Mouse (Mus musculus): ENCODE data around the gene Evpl. TPM values are rescaled to one million over a fixed set of nuclear protein-coding genes. Genes with fewer than 3 reads are reported as not detected.

Gene Evpl
- polyA plus RNA-seq, 1 experiment = 3.2 TPM

DNA sequence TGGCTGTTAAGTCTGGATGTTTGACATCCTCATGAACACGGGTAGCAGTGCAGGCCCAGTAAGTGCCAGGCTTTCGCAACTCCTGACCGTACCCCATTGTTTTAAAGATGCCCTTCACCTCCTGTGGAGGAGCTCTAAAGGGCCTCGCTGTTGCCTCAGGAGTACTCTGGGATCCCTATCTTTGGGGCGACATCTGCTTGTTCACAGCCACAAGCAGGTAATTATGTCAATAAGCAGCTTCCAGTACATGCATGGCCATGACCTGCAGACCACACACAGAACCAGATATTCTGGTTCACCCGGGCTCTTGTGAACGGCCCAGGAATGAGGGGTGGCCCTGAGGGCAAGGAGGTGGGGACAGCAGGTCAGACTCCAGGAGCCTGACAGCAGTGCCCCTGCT, 22.4 kb upstream of the Evpl start:
- no peak overlapping the region for H3K4me3 ChIP-seq (ENCODE audit: control insufficient read depth, insufficient read depth, low read length)
- TF ChIP-seq POLR2A (IDR thresholded peaks at IDR 0.05; ENCODE audit: control insufficient read depth, extremely low read depth, insufficient read depth, low read length, poor library complexity) = no peak
- no peak for TF ChIP-seq CTCF (IDR thresholded peaks at IDR 0.05; ENCODE audit: borderline replicate concordance, control insufficient read depth, extremely low read depth, insufficient read depth, low read length, poor library complexity)
- no peak for DNase-seq
- H3K27ac ChIP-seq (ENCODE audit: control insufficient read depth, insufficient read depth, low read length) = no peak overlapping the region; the same call in 1 of the 2 replicates
- 79% methylated on average over 7 of the region's 7 CpGs for WGBS
- peaks cover 28% of the 10 kb centered on the region for H3K4me1 ChIP-seq (replicated peaks; ENCODE audit: control insufficient read depth, insufficient read depth, low read length)
- peaks cover 53% of the 10 kb centered on the region for H3K36me3 ChIP-seq (ENCODE audit: control insufficient read depth, insufficient read depth, low read length)
- H3K27me3 ChIP-seq (ENCODE audit: control insufficient read depth, insufficient read depth, low read length) = no peaks in the 10 kb centered on the region

DNA sequence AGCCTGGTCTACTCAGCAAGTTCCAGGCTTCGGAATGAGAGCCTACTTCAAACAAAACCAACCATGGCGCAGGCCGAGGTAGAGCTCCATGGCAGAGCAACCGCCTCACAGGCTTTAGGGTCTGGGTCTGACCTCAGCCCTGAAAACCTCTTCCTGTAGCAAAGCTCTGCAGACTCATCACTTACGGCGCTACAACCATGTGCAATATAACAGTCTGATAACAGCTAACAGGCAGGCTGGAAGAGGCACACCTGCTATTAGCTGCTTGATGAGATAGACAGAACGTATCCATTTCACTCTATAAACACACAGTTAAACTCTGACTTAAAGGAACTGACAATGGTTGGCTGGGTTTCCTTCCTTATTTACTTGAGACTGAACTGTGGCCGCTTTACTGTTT, 21.6 kb upstream of the Evpl start:
- peak; percentile 48 for DNase-seq
- H3K36me3 ChIP-seq (ENCODE audit: control insufficient read depth, insufficient read depth, low read length) = peaks cover 52% of the 10 kb centered on the region
- peak overlapping the region; percentile 36; the same call in 1 of the 2 replicates for H3K27ac ChIP-seq (ENCODE audit: control insufficient read depth, insufficient read depth, low read length)
- TF ChIP-seq CTCF (IDR thresholded peaks at IDR 0.05; ENCODE audit: borderline replicate concordance, control insufficient read depth, extremely low read depth, insufficient read depth, low read length, poor library complexity) (no peak), POLR2A (IDR thresholded peaks at IDR 0.05; ENCODE audit: control insufficient read depth, extremely low read depth, insufficient read depth, low read length, poor library complexity) (no peak)
- 12% methylated on average over 8 of the region's 8 CpGs for WGBS
- H3K4me3 ChIP-seq (ENCODE audit: control insufficient read depth, insufficient read depth, low read length) = no peak overlapping the region
- H3K27me3 ChIP-seq (ENCODE audit: control insufficient read depth, insufficient read depth, low read length) = no peaks in the 10 kb centered on the region
- peaks cover 35% of the 10 kb centered on the region for H3K4me1 ChIP-seq (replicated peaks; ENCODE audit: control insufficient read depth, insufficient read depth, low read length)

DNA sequence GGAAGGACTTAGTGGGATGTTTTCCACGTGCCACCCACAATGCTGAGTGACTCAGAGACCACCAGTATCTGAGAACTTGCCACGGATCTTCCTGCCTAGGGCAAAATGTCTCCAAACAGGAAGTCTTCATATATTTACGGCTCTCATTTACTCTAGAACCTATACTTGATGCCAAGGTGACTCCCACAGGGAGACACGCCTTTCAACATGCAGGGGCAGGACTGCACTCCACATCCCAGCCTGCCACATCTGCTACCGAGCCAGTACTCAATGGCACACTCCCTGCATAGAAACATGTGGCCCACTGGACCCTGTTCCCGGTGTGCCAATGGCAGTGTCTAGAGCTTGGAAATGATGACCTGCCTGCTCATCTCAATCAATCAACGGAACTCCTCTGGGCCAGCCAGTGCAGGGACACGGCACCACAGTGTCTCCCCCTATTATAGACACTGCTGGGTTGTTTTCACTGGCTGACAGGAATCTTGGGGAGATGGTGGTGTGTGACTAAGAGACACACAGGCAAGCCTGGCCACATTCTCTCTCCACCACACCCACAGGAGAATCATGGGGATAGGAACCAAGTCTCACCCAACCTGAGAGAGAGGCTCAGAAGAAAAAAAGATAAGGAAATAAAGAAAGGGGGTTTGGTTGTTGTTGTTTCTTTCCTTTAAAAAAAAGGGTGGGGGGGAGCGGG, 18.3 kb upstream of the Evpl start:
- TF ChIP-seq POLR2A (IDR thresholded peaks at IDR 0.05; ENCODE audit: control insufficient read depth, extremely low read depth, insufficient read depth, low read length, poor library complexity) = no peak
- TF ChIP-seq CTCF (IDR thresholded peaks at IDR 0.05; ENCODE audit: borderline replicate concordance, control insufficient read depth, extremely low read depth, insufficient read depth, low read length, poor library complexity) = no peak
- Histone ChIP-seq H3K36me3 (ENCODE audit: control insufficient read depth, insufficient read depth, low read length) (peaks cover 41% of the 10 kb centered on the region), H3K4me3 (ENCODE audit: control insufficient read depth, insufficient read depth, low read length) (no peak overlapping the region), H3K27ac (ENCODE audit: control insufficient read depth, insufficient read depth, low read length) (peak overlapping the region; percentile 54; the same call in 1 of the 2 replicates), H3K27me3 (ENCODE audit: control insufficient read depth, insufficient read depth, low read length) (no peaks in the 10 kb centered on the region), H3K4me1 (replicated peaks; ENCODE audit: control insufficient read depth, insufficient read depth, low read length) (peaks cover 48% of the 10 kb centered on the region)
- WGBS = 56% methylated on average over 9 of the region's 9 CpGs
- no peak for DNase-seq

DNA sequence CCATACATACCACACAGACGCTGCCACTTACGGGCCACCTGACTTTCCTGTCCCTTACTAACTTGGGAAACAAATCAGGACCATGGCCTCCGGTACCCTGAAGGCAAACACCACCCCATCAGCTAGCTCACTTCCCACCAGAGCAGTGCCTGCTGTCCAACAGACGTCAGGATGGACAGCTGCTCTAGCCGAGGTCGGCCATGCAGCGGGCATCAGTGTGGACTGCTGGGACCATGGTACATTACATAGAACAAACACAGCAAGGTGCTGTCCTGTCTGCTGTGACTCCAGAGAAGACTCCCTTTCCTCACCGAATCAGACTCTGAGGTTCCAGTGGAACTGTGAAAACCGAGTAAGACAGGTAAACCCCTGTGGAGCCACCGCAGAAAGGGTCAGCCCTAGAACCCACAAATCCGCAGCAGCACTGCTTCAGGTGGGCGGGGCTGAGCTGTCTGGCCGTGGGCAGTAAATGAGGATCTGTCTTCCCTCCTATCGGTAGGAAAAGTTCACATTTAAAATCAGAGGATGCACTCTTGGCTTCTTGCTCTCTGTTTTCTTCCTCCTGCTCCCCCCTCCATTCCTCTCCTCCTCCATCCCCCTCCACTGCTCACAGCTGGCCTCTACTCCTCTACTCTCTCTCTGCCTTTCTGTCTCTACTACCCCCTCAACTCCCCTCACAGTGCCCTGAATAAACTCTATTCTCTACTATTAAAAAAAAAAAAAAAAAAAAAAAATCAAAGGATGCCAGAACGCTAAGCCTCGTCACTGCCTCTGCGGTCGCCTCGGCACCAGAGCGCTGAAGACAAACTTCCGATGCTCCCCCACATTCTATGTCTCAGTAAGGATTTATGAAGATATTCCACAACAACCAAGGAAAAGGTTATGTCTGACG, 17.5 kb upstream of the Evpl start:
- Histone ChIP-seq H3K4me3 (ENCODE audit: control insufficient read depth, insufficient read depth, low read length) (no peak overlapping the region), H3K36me3 (ENCODE audit: control insufficient read depth, insufficient read depth, low read length) (peaks cover 40% of the 10 kb centered on the region), H3K27me3 (ENCODE audit: control insufficient read depth, insufficient read depth, low read length) (no peaks in the 10 kb centered on the region), H3K4me1 (replicated peaks; ENCODE audit: control insufficient read depth, insufficient read depth, low read length) (peaks cover 48% of the 10 kb centered on the region), H3K27ac (ENCODE audit: control insufficient read depth, insufficient read depth, low read length) (peak overlapping the region; percentile 55; the same call in 1 of the 2 replicates)
- WGBS = 27% methylated on average over 22 of the region's 22 CpGs
- no peak for TF ChIP-seq POLR2A (IDR thresholded peaks at IDR 0.05; ENCODE audit: control insufficient read depth, extremely low read depth, insufficient read depth, low read length, poor library complexity)
- DNase-seq = no peak

DNA sequence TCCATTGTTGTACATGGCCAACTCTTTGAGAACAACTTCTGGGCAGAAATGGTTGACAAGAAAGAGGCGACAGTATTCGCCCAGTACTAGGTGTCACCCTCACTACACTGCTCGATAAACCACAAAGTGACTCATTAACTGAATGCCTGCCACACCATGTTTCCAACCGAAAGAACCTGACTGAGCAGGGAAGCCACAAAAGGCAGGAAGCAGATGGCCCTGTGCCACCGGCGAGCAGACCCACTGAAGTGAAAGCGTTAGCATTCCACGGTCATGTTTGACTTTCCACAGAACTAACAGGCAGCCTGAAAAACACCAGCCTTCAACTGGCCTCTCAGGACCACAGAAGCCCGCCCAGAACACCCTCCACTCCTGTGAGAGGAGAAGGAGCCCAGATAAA, 16.8 kb upstream of the Evpl start:
- Histone ChIP-seq H3K36me3 (ENCODE audit: control insufficient read depth, insufficient read depth, low read length) (peaks cover 43% of the 10 kb centered on the region), H3K4me1 (replicated peaks; ENCODE audit: control insufficient read depth, insufficient read depth, low read length) (peaks cover 42% of the 10 kb centered on the region), H3K27ac (ENCODE audit: control insufficient read depth, insufficient read depth, low read length) (peak overlapping the region; percentile 55; the same call in 1 of the 2 replicates), H3K27me3 (ENCODE audit: control insufficient read depth, insufficient read depth, low read length) (no peaks in the 10 kb centered on the region), H3K4me3 (ENCODE audit: control insufficient read depth, insufficient read depth, low read length) (no peak overlapping the region)
- TF ChIP-seq POLR2A (IDR thresholded peaks at IDR 0.05; ENCODE audit: control insufficient read depth, extremely low read depth, insufficient read depth, low read length, poor library complexity) (no peak), CTCF (IDR thresholded peaks at IDR 0.05; ENCODE audit: borderline replicate concordance, control insufficient read depth, extremely low read depth, insufficient read depth, low read length, poor library complexity) (no peak)
- no peak for DNase-seq
- WGBS = 5% methylated on average over 9 of the region's 9 CpGs

- H3K27me3 ChIP-seq (ENCODE audit: control insufficient read depth, insufficient read depth, low read length) = no peaks in the 10 kb centered on the region
- H3K4me3 ChIP-seq (ENCODE audit: control insufficient read depth, insufficient read depth, low read length) = no peak overlapping the region
- H3K27ac ChIP-seq (ENCODE audit: control insufficient read depth, insufficient read depth, low read length) = peak overlapping the region; percentile 81
- peaks cover 50% of the 10 kb centered on the region for H3K36me3 ChIP-seq (ENCODE audit: control insufficient read depth, insufficient read depth, low read length)
- WGBS = 7% methylated on average over 3 of the region's 3 CpGs
- peak; percentile 39 for DNase-seq
- TF ChIP-seq POLR2A (IDR thresholded peaks at IDR 0.05; ENCODE audit: control insufficient read depth, extremely low read depth, insufficient read depth, low read length, poor library complexity) (no peak), CTCF (IDR thresholded peaks at IDR 0.05; ENCODE audit: borderline replicate concordance, control insufficient read depth, extremely low read depth, insufficient read depth, low read length, poor library complexity) (no peak)
- peaks cover 30% of the 10 kb centered on the region for H3K4me1 ChIP-seq (replicated peaks; ENCODE audit: control insufficient read depth, insufficient read depth, low read length)
Measured at GRCm38 (mm10) chr11:116253076-116253600, 15.3 kb upstream of the Evpl start.

Measured in thymus, adult 2 months (tissue).